Mouse (Mus musculus) adrenal gland, adult 10 weeks (tissue): ENCODE measurements around the gene Casp2. TPM values are rescaled to one million over a fixed set of nuclear protein-coding genes. Genes with fewer than 3 reads are reported as not detected.

Experiments used
- polyA plus RNA-seq: library from polyadenylated mRNA; stranded (reverse); fragments of 350-450 nt; fragmentation: Illumina TruSeq; extraction: RNeasy Lipid Tissue Mini Kit (QIAGEN cat#74804); gene quantifications from one replicate; pipeline ENCODE4 v1.2.3, GENCODE M21; 2014; ENCODE audit warnings: low read depth, low replicate concordance

Gene Casp2
- 23.4 TPM for polyA plus RNA-seq

GRCm38 (mm10) chr6:42264626-42265312, at the start of gene Casp2:
TSS of gene Casp2 (plus strand) at chr6:42264985.

GRCm38 (mm10) chr6:42215028-42215427, 49.8 kb upstream of the Casp2 start, which contains the start of gene Tas2r144:
TSS of gene Tas2r144 (plus strand) at chr6:42215328.

GRCm38 (mm10) chr6:42245711-42246353, 19.0 kb upstream of the Casp2 start, which contains the start of gene Gstk1:
TSS of gene Gstk1 (plus strand) at chr6:42245935.

GRCm38 (mm10) chr6:42261524-42262170, 3.1 kb upstream of the Casp2 start, which contains the start of gene Tmem139:
TSS of gene Tmem139 (plus strand) at chr6:42261970.

GRCm38 (mm10) chr6:42286448-42286847, 21.7 kb downstream of the Casp2 start, which contains the start of gene Clcn1:
TSS of gene Clcn1 (plus strand) at chr6:42286685.

GRCm38 (mm10) chr6:42324482-42325267, 59.9 kb downstream of the Casp2 start, which contains the start of gene Fam131b:
TSS of gene Fam131b (minus strand) at chr6:42324643.

Other genes with a start within 250 kb of the Casp2 start
- gene Sva, start 226.6 kb upstream of the Casp2 start, polyA plus RNA-seq: not detected
- gene Tas2r139, start 124.0 kb upstream of the Casp2 start, polyA plus RNA-seq: not detected
- not detected for gene Tas2r144, start 49.7 kb upstream of the Casp2 start, polyA plus RNA-seq
- 173 TPM for gene Gstk1, start 19.1 kb upstream of the Casp2 start, polyA plus RNA-seq
- not detected for gene Tmem139, start 3.0 kb upstream of the Casp2 start, polyA plus RNA-seq
- gene Clcn1, start 21.7 kb downstream of the Casp2 start, polyA plus RNA-seq: 0.23 TPM
- not detected for gene Fam131b, start 59.7 kb downstream of the Casp2 start, polyA plus RNA-seq
- gene Zyx, start 84.6 kb downstream of the Casp2 start, polyA plus RNA-seq: 2.6 TPM
- 0.17 TPM for gene Epha1, start 108.3 kb downstream of the Casp2 start, polyA plus RNA-seq
- gene Tas2r143, start 135.3 kb downstream of the Casp2 start, polyA plus RNA-seq: not detected
- not detected for gene Tas2r135, start 140.4 kb downstream of the Casp2 start, polyA plus RNA-seq
- gene Tas2r126, start 169.6 kb downstream of the Casp2 start, polyA plus RNA-seq: not detected
- not detected for gene Olfr458, start 200.2 kb downstream of the Casp2 start, polyA plus RNA-seq
- gene Olfr457, start 211.3 kb downstream of the Casp2 start, polyA plus RNA-seq: not detected
- not detected for gene Olfr456, start 222.2 kb downstream of the Casp2 start, polyA plus RNA-seq